Mouse (Mus musculus) heart, postnatal 0 days (tissue): ENCODE data around the gene Dguok.

Experiments
- CTCF ChIP-seq: IDR thresholded peaks from 2 replicates; pipeline ENCODE4 v1.5.1; 2016; ENCODE audit warnings: antibody characterized with exemption, control low read depth, low read depth
- EP300 ChIP-seq: IDR thresholded peaks from 2 replicates; pipeline ENCODE4 v1.6.1; 2016; ENCODE audit warnings: antibody characterized with exemption, low read depth

- TF ChIP-seq CTCF = no peak
- no peak for TF ChIP-seq EP300
Measured at GRCm38 (mm10) chr6:83450451-83451303, 56.1 kb downstream of the Dguok start.
